Mouse (Mus musculus) MEL (cell line): ENCODE measurements at regions not wholly inside any gene's neighbourhood (a gene's known extent, or its start where the extent isn't known, plus 50 kb on each side); places are given as distances from the start of the nearest gene placed in this dataset.

Experiments used
- DNase-seq: peaks from one replicate; pipeline ENCODE4 v3.0.0; 2011; ENCODE audit warnings: low read depth, low spot score
- H3K27ac ChIP-seq: 2 replicates; pipeline ENCODE4 v1.5.1; 2012; ENCODE audit warnings: low read depth, mild to moderate bottlenecking, control low read depth, low read length, moderate library complexity; ENCODE audit not compliant: control insufficient read depth
- H3K27me3 ChIP-seq, 2 experiments: fragments of 150-350 bp in 1 of 2; sonication (generic) in 1 of 2; 2 replicates each; pipeline ENCODE4 v1.6.1; 2012; ENCODE audit warnings: low read length in 2 of 2, mild to moderate bottlenecking in 2 of 2, improper control_type of control experiment in 1 of 2, moderate library complexity in 1 of 2; ENCODE audit not compliant: insufficient read depth in 2 of 2, control insufficient read depth in 1 of 2
- H3K36me3 ChIP-seq, 2 experiments: 2 replicates each; pipeline ENCODE4 v1.6.1; 2012 to 2014; ENCODE audit warnings: low read length in 2 of 2, improper control_type of control experiment in 1 of 2, inconsistent platforms in 1 of 2, mild to moderate bottlenecking in 1 of 2; ENCODE audit not compliant: insufficient read depth in 2 of 2, control insufficient read depth in 1 of 2
- H3K4me1 ChIP-seq, 2 experiments: fragments of 150-350 bp in 1 of 2; sonication (generic) in 1 of 2; 2 replicates each; pipeline ENCODE4 v1.6.1; 2012; ENCODE audit warnings: low read length in 2 of 2, improper control_type of control experiment in 1 of 2, mild to moderate bottlenecking in 1 of 2; ENCODE audit not compliant: insufficient read depth in 2 of 2, control insufficient read depth in 1 of 2
- H3K4me3 ChIP-seq, 2 experiments: fragments of 150-350 bp in 1 of 2; sonication (generic) in 1 of 2; 2 replicates each; pipeline ENCODE4 v1.5.1; 2012; ENCODE audit warnings: low read depth in 2 of 2, low read length in 2 of 2, mild to moderate bottlenecking in 2 of 2, moderate library complexity in 2 of 2, control low read depth in 1 of 2, improper control_type of control experiment in 1 of 2; ENCODE audit not compliant: control insufficient read depth in 1 of 2, insufficient read depth in 1 of 2
- H3K79me2 ChIP-seq: 2 replicates; pipeline ENCODE4 v1.6.1; 2012; ENCODE audit warnings: mild to moderate bottlenecking, low read length, moderate library complexity; ENCODE audit not compliant: control insufficient read depth, poor library complexity, insufficient read depth
- H3K9ac ChIP-seq: 2 replicates; pipeline ENCODE4 v1.6.1; 2012; ENCODE audit warnings: low read depth, mild to moderate bottlenecking, control low read depth, low read length, moderate library complexity; ENCODE audit not compliant: control insufficient read depth, poor library complexity, severe bottlenecking
- H3K9me3 ChIP-seq: fragments of 150-350 bp; sonication (generic); replicated peaks from 2 replicates; pipeline ENCODE4 v1.6.1; 2012; ENCODE audit warnings: mild to moderate bottlenecking, low read length, improper control_type of control experiment, moderate library complexity; ENCODE audit not compliant: insufficient read depth
- BHLHE40 ChIP-seq: IDR thresholded peaks from 2 replicates; pipeline ENCODE4 v1.6.1; 2012; ENCODE audit warnings: low read depth, mild to moderate bottlenecking, inconsistent platforms, low read length, improper control_type of control experiment, borderline replicate concordance
- CHD1 ChIP-seq: IDR thresholded peaks from 2 replicates; pipeline ENCODE4 v1.6.1; 2012; ENCODE audit warnings: low read depth, mild to moderate bottlenecking, inconsistent platforms, low read length, improper control_type of control experiment
- CTCF ChIP-seq, 3 experiments: IDR thresholded peaks in 2 of 3; conservative IDR thresholded peaks in 1 of 3; 2 replicates each; pipeline ENCODE4 v1.5.1; 2011 to 2012; ENCODE audit warnings: low read length in 3 of 3, low read depth in 2 of 3, mild to moderate bottlenecking in 2 of 3, improper control_type of control experiment in 1 of 3, inconsistent platforms in 1 of 3, mixed read lengths in 1 of 3, moderate library complexity in 1 of 3; ENCODE audit not compliant: control insufficient read depth in 1 of 3, insufficient read depth in 1 of 3, poor library complexity in 1 of 3, severe bottlenecking in 1 of 3
- ELF1 ChIP-seq: IDR thresholded peaks from 2 replicates; pipeline ENCODE4 v1.6.1; 2014; ENCODE audit warnings: low read depth, mild to moderate bottlenecking, inconsistent platforms, low read length, improper control_type of control experiment, moderate library complexity
- GABPA ChIP-seq: IDR thresholded peaks from 2 replicates; pipeline ENCODE4 v1.6.1; 2012; ENCODE audit warnings: low read depth, mild to moderate bottlenecking, inconsistent platforms, low read length, improper control_type of control experiment, moderate library complexity
- HCFC1 ChIP-seq: IDR thresholded peaks from 2 replicates; pipeline ENCODE4 v1.6.1; 2012; ENCODE audit warnings: low read depth, mild to moderate bottlenecking, inconsistent platforms, low read length, improper control_type of control experiment, moderate library complexity
- JUND ChIP-seq: IDR thresholded peaks from 2 replicates; pipeline ENCODE4 v1.6.1; 2011; ENCODE audit warnings: low read depth, mild to moderate bottlenecking, improper control_type of control experiment, low read length
- KAT2A ChIP-seq: conservative IDR thresholded peaks from 2 replicates; pipeline ENCODE4 v1.6.1; 2012; ENCODE audit warnings: low read depth, low read length, improper control_type of control experiment, inconsistent platforms
- MAFK ChIP-seq: IDR thresholded peaks from 2 replicates; pipeline ENCODE4 v1.6.1; 2011; ENCODE audit warnings: low read depth, mild to moderate bottlenecking, low read length, improper control_type of control experiment, borderline replicate concordance
- MAZ ChIP-seq: IDR thresholded peaks from 2 replicates; pipeline ENCODE4 v1.6.1; 2012; ENCODE audit warnings: low read depth, mild to moderate bottlenecking, inconsistent platforms, low read length, improper control_type of control experiment
- MXI1 ChIP-seq: IDR thresholded peaks from 2 replicates; pipeline ENCODE4 v1.6.1; 2011; ENCODE audit warnings: mild to moderate bottlenecking, low read depth, low read length, improper control_type of control experiment
- MYB ChIP-seq: IDR thresholded peaks from 2 replicates; pipeline ENCODE4 v1.6.1; 2011; ENCODE audit warnings: mild to moderate bottlenecking, low read depth, low read length, improper control_type of control experiment
- MYC ChIP-seq: IDR thresholded peaks from 2 replicates; pipeline ENCODE4 v1.6.1; 2011; ENCODE audit warnings: low read depth, mild to moderate bottlenecking, low read length, improper control_type of control experiment, moderate library complexity
- NELFE ChIP-seq: IDR thresholded peaks from 2 replicates; pipeline ENCODE4 v1.6.1; 2011; ENCODE audit warnings: low read depth, low read length, improper control_type of control experiment
- NRF1 ChIP-seq: IDR thresholded peaks from 2 replicates; pipeline ENCODE4 v1.6.1; 2014; ENCODE audit warnings: low read depth, mild to moderate bottlenecking, inconsistent platforms, low read length, improper control_type of control experiment, moderate library complexity; ENCODE audit not compliant: poor library complexity, insufficient read depth, severe bottlenecking
- POLR2AphosphoS5 ChIP-seq: IDR thresholded peaks from 2 replicates; pipeline ENCODE4 v1.6.1; 2012; ENCODE audit warnings: low read depth, borderline replicate concordance, mild to moderate bottlenecking, inconsistent platforms, low read length, moderate library complexity, mixed read lengths
- RCOR1 ChIP-seq: IDR thresholded peaks from 2 replicates; pipeline ENCODE4 v1.6.1; 2012; ENCODE audit warnings: low read depth, mild to moderate bottlenecking, inconsistent platforms, low read length, improper control_type of control experiment
- SIN3A ChIP-seq: IDR thresholded peaks from 2 replicates; pipeline ENCODE4 v1.6.1; 2012; ENCODE audit warnings: low read length, improper control_type of control experiment, inconsistent platforms
- SMC3 ChIP-seq: IDR thresholded peaks from 2 replicates; pipeline ENCODE4 v1.6.1; 2011; ENCODE audit warnings: low read depth, low read length, improper control_type of control experiment
- TBP ChIP-seq: IDR thresholded peaks from 2 replicates; pipeline ENCODE4 v1.8.0; 2011; ENCODE audit warnings: low read depth, low read length, improper control_type of control experiment
- TCF12 ChIP-seq: IDR thresholded peaks from 2 replicates; pipeline ENCODE4 v1.6.1; 2014; ENCODE audit warnings: low read depth, mild to moderate bottlenecking, inconsistent platforms, low read length, improper control_type of control experiment, moderate library complexity
- USF2 ChIP-seq, 2 experiments: IDR thresholded peaks; 2 replicates each; pipeline ENCODE4 v1.6.1; 2011 to 2012; ENCODE audit warnings: improper control_type of control experiment in 2 of 2, low read length in 2 of 2, borderline replicate concordance in 1 of 2, inconsistent platforms in 1 of 2, low read depth in 1 of 2, mild to moderate bottlenecking in 1 of 2; ENCODE audit not compliant: insufficient read depth in 1 of 2
- ZKSCAN1 ChIP-seq: IDR thresholded peaks from 2 replicates; pipeline ENCODE4 v1.6.1; 2012; ENCODE audit warnings: low read depth, mild to moderate bottlenecking, inconsistent platforms, low read length, improper control_type of control experiment, moderate library complexity
- ZNF384 ChIP-seq: IDR thresholded peaks from 2 replicates; pipeline ENCODE4 v1.6.1; 2012; ENCODE audit warnings: low read depth, mild to moderate bottlenecking, inconsistent platforms, low read length, improper control_type of control experiment

- H3K36me3 ChIP-seq: no peaks in the 10 kb centered on the region
- no peaks in the 10 kb centered on the region for H3K79me2 ChIP-seq
- H3K9me3 ChIP-seq: no peaks in the 10 kb centered on the region
- no peak for DNase-seq
- TF ChIP-seq RCOR1: no peak
- no peak for TF ChIP-seq NELFE
- no peak for TF ChIP-seq MAFK
- TF ChIP-seq MYC: no peak
- TF ChIP-seq ELF1: no peak
- no peak for TF ChIP-seq USF2 (IDR thresholded peaks at IDR 0.05; ENCODE audit: borderline replicate concordance in 1 of 2, insufficient read depth in 1 of 2, low read depth in 1 of 2, low read length in 2 of 2)
- TF ChIP-seq ZNF384: no peak
- TF ChIP-seq BHLHE40: no peak
- TF ChIP-seq HCFC1: no peak
- TF ChIP-seq JUND: no peak
- no peak for TF ChIP-seq ZKSCAN1
- no peak for TF ChIP-seq TCF12
- TF ChIP-seq MXI1: no peak
- H3K27ac ChIP-seq: no peak overlapping the region
- H3K4me3 ChIP-seq: no peak overlapping the region
- no peaks in the 10 kb centered on the region for H3K4me1 ChIP-seq
- H3K9ac ChIP-seq: no peak overlapping the region
- H3K27me3 ChIP-seq: no peaks in the 10 kb centered on the region
Observed at GRCm38 (mm10) chr4:89941308-89941707, 262.1 kb downstream of the Dmrta1 start.

- no peak overlapping the region for H3K4me3 ChIP-seq
- no peaks in the 10 kb centered on the region for H3K4me1 ChIP-seq
- H3K36me3 ChIP-seq: no peaks in the 10 kb centered on the region
- no peaks in the 10 kb centered on the region for H3K79me2 ChIP-seq
- no peak overlapping the region for H3K27ac ChIP-seq
- no peak overlapping the region for H3K9ac ChIP-seq
- TF ChIP-seq USF2 (IDR thresholded peaks at IDR 0.05; ENCODE audit: borderline replicate concordance in 1 of 2, insufficient read depth in 1 of 2, low read depth in 1 of 2, low read length in 2 of 2) (no peak), CTCF (IDR thresholded peaks at IDR 0.05 in 2 of 3, conservative IDR thresholded peaks at IDR 0.05 in 1 of 3; ENCODE audit: control insufficient read depth in 1 of 3, insufficient read depth in 1 of 3, low read depth in 2 of 3, low read length in 3 of 3, poor library complexity in 1 of 3, severe bottlenecking in 1 of 3) (no peak), NRF1 (no peak), SMC3 (no peak), TBP (no peak), GABPA (no peak), CHD1 (no peak), POLR2AphosphoS5 (no peak), KAT2A (no peak), SIN3A (no peak), MAZ (no peak), MYC (no peak), MYB (no peak), MAFK (no peak)
- TF ChIP-seq, all 39 proteins: peak for 0
- H3K9me3 ChIP-seq: no peaks in the 10 kb centered on the region
- no peak for DNase-seq
- H3K27me3 ChIP-seq: no peaks in the 10 kb centered on the region; a peak in 1 of 4 replicates
Observed at GRCm38 (mm10) chr4:89976146-89976545, 242.5 kb upstream of the Zfp352 start.
